ENCODE assay signal across 8 mouse cellular contexts in genomic region chr11:3142413-3142812, GRCm38 (mm10). TPM values are rescaled to one million over a fixed set of nuclear protein-coding genes. Genes with fewer than 3 reads are reported as not detected.
DNase-seq lines count a peak whose midpoint lies in the region; ATAC-seq and TF ChIP-seq lines count a peak whose summit lies in the region.
"Not testable (repeated sequence)": the region's sequence is repeated elsewhere in the genome, so short reads cannot be mapped to it uniquely, and the experiment has no call there.

No protein-coding gene starts in this region.

- intact Hi-C loops in left cerebral cortex, postnatal 25 days (cut with DNase I) = not testable (repeated sequence)

- not testable (repeated sequence) for TF ChIP-seq CTCF in forebrain, postnatal 0 days (IDR thresholded peaks at IDR 0.05; ENCODE audit: low read depth)

- H3K27me3 ChIP-seq in forebrain, postnatal 0 days (ENCODE audit: insufficient read depth, low read length); heart, embryonic 16.5 days (ENCODE audit: control insufficient read depth, insufficient read depth, low read length); kidney, embryonic 14.5 days (ENCODE audit: control insufficient read depth, insufficient read depth, low read length): not testable (repeated sequence)

- peak; percentile 82 for DNase-seq in cerebellum, adult 11-12 months
- DNase-seq in forebrain, postnatal 0 days = not testable (repeated sequence)
- peak; percentile 85 to 87 for DNase-seq in left cerebral cortex, postnatal 25 days (ENCODE audit: low spot score in 2 of 2)
- peak; percentile 90 to 94 for DNase-seq in lung, postnatal 4 days
- DNase-seq in right cerebral cortex, adult 2 months (ENCODE audit: low spot score in 2 of 2) = peak; percentile 64 to 78
- DNase-seq in urinary bladder, adult 18-20 months (ENCODE audit: low spot score in 2 of 2) = peak; percentile 95 to 100

- not testable (repeated sequence) for H3K27ac ChIP-seq in forebrain, postnatal 0 days (ENCODE audit: low read depth, low read length); heart, embryonic 16.5 days (ENCODE audit: low read length); kidney, embryonic 14.5 days (ENCODE audit: low read depth, low read length)

- 88% methylated on average over 4 of the region's 5 CpGs for WGBS in forebrain, postnatal 0 days
- WGBS in heart, embryonic 16.5 days = 72% methylated on average over 4 of the region's 5 CpGs
- WGBS in kidney, embryonic 14.5 days = 90% methylated on average over 4 of the region's 5 CpGs

- H3K9me3 ChIP-seq in forebrain, postnatal 0 days (ENCODE audit: low read length); heart, embryonic 16.5 days (replicated peaks; ENCODE audit: control insufficient read depth, low read length); kidney, embryonic 14.5 days (ENCODE audit: control insufficient read depth, low read length): not testable (repeated sequence)

- ATAC-seq in forebrain, postnatal 0 days = peak; percentile 39
- peak; percentile 39 for ATAC-seq in heart, embryonic 16.5 days (replicated peaks; ENCODE audit: extremely low read depth, insufficient read depth, low FRiP score)
- ATAC-seq in kidney, embryonic 14.5 days (ENCODE audit: low FRiP score, low TSS enrichment) = peak; percentile 72

- not testable (repeated sequence) for H3K4me2 ChIP-seq in forebrain, postnatal 0 days (ENCODE audit: low read depth); heart, embryonic 16.5 days (ENCODE audit: low read depth, low read length); kidney, embryonic 14.5 days (replicated peaks; ENCODE audit: low read depth, low read length)

- H3K9ac ChIP-seq in forebrain, postnatal 0 days; heart, embryonic 16.5 days (ENCODE audit: low read length); kidney, embryonic 14.5 days (ENCODE audit: low read depth, low read length): not testable (repeated sequence)

- not testable (repeated sequence) for H3K4me1 ChIP-seq in forebrain, postnatal 0 days (ENCODE audit: insufficient read depth); heart, embryonic 16.5 days (ENCODE audit: control insufficient read depth, insufficient read depth, low read length); kidney, embryonic 14.5 days (ENCODE audit: control insufficient read depth, insufficient read depth, low read length)

- not testable (repeated sequence) for H3K36me3 ChIP-seq in forebrain, postnatal 0 days (ENCODE audit: insufficient read depth); heart, embryonic 16.5 days (ENCODE audit: control insufficient read depth, insufficient read depth); kidney, embryonic 14.5 days (ENCODE audit: control insufficient read depth, insufficient read depth, low read length)

- H3K4me3 ChIP-seq in forebrain, postnatal 0 days (ENCODE audit: low read depth, low read length); heart, embryonic 16.5 days (ENCODE audit: low read length); kidney, embryonic 14.5 days (ENCODE audit: low read length): not testable (repeated sequence)

RNA-seq across cellular contexts. Expression of gene Sfi1, which starts 50.9 kb away (rescaled TPM):
- total RNA-seq in forebrain, postnatal 0 days (2014; rRNA removed) = 17.7 and 22.8 TPM in 2 replicates
- 4.7 and 8.7 TPM in 2 replicates for polyA plus RNA-seq in forebrain, postnatal 0 days (2015; fragmentation: Nextera tagmentation; extraction: Ambion mirVana)
- 12.0 and 12.1 TPM in 2 replicates for polyA plus RNA-seq in heart, embryonic 16.5 days (2015; fragmentation: Nextera tagmentation; extraction: Ambion mirVana)
- polyA plus RNA-seq in kidney, embryonic 14.5 days (2014; fragmentation: Nextera tagmentation; extraction: Ambion mirVana) = 10.5 and 12.7 TPM in 2 replicates
- 10 to 100 TPM; 48.2 to 69.5 TPM for total RNA-seq in left cerebral cortex, postnatal 25 days (2021)

RNA-seq across cellular contexts. Expression of gene Eif4enif1, which starts 59.8 kb away (rescaled TPM):
- total RNA-seq in forebrain, postnatal 0 days (2014; rRNA removed) = 55.6 and 79.4 TPM in 2 replicates
- polyA plus RNA-seq in forebrain, postnatal 0 days (2015; fragmentation: Nextera tagmentation; extraction: Ambion mirVana) = 31.4 and 36.5 TPM in 2 replicates
- 29.2 and 31.9 TPM in 2 replicates for polyA plus RNA-seq in heart, embryonic 16.5 days (2015; fragmentation: Nextera tagmentation; extraction: Ambion mirVana)
- 46.8 and 65.8 TPM in 2 replicates for polyA plus RNA-seq in kidney, embryonic 14.5 days (2014; fragmentation: Nextera tagmentation; extraction: Ambion mirVana)
- total RNA-seq in left cerebral cortex, postnatal 25 days (2021) = 10 to 100 TPM; 68.7 to 71.5 TPM
